Mouse (Mus musculus): ENCODE measurements around the gene Hpd. TPM values are rescaled to one million over a fixed set of nuclear protein-coding genes. Genes with fewer than 3 reads are reported as not detected.
"Not testable (repeated sequence)": the region's sequence is repeated elsewhere in the genome, so short reads cannot be mapped to it uniquely, and the experiment has no call there.

Gene Hpd
- polyA plus RNA-seq, 1 experiment from 2014 or later: not detected

- 66% methylated on average over 7 of the region's 7 CpGs for WGBS
- Histone ChIP-seq H3K27me3 (no peaks in the 10 kb centered on the region), H3K9ac (no peak overlapping the region), H3K36me3 (no peaks in the 10 kb centered on the region), H3K9me3 (no peaks in the 10 kb centered on the region), H3K4me3 (no peak overlapping the region), H3K4me1 (no peaks in the 10 kb centered on the region), H3K4me2 (no peak overlapping the region), H3K27ac (no peak overlapping the region)
- ATAC-seq (ENCODE audit: borderline replicate concordance, extremely low read depth, low FRiP score, low TSS enrichment): no peak
These were observed 19.0 kb upstream of the Hpd start for GRCm38 (mm10) chr5:123201523-123201892.

DNA sequence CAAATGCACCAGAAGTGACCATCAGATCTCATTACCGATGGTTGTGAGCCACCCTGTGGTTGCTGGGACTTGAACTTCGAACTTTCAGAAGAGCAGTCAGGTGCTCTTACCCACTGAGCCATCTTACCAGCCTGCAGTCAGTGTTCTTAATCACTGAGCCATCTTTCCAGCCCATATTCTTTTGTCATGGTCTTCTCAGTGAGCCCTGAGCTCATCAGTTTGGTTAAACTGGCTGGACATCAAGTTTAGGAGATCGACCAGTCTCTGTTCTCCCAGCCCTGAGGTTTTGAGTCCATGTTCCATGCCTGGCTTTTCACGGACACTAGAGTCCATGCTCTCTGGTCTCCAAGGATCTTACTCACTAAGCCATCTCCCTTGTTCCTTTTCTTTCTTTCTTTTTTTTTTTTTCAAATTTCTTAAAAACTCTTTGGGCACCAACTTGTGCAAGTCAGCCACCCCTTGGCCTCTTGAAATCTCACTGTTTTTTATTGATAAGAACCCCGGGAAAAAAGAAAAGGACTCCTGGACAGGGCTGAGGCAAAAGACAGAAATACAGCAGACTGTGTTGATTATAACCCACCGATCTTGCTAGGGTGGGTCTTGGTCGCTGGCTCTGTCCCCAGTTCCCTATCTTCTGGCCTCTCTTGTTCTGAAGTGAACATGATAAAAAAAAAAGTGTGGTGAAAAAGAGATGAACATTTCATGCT, 18.4 kb upstream of the Hpd start:
- H3K9me3 ChIP-seq; H3K36me3 ChIP-seq; H3K4me1 ChIP-seq; H3K27ac ChIP-seq; H3K27me3 ChIP-seq; ATAC-seq (ENCODE audit: borderline replicate concordance, extremely low read depth, low FRiP score, low TSS enrichment); H3K4me2 ChIP-seq; H3K9ac ChIP-seq; H3K4me3 ChIP-seq: not testable (repeated sequence)
- 81% methylated on average over 5 of the region's 7 CpGs for WGBS

- H3K36me3 ChIP-seq: no peaks in the 10 kb centered on the region
- H3K27ac ChIP-seq: no peak overlapping the region
- H3K4me3 ChIP-seq: no peak overlapping the region
- H3K27me3 ChIP-seq: no peaks in the 10 kb centered on the region
- no peaks in the 10 kb centered on the region for H3K4me1 ChIP-seq
- H3K9ac ChIP-seq: no peak overlapping the region
- 79% methylated on average over 4 of the region's 4 CpGs for WGBS
- ATAC-seq (ENCODE audit: borderline replicate concordance, extremely low read depth, low FRiP score, low TSS enrichment): no peak
- no peak overlapping the region for H3K4me2 ChIP-seq
- no peaks in the 10 kb centered on the region for H3K9me3 ChIP-seq
These were observed 16.0 kb upstream of the Hpd start for GRCm38 (mm10) chr5:123198523-123198922.

DNA sequence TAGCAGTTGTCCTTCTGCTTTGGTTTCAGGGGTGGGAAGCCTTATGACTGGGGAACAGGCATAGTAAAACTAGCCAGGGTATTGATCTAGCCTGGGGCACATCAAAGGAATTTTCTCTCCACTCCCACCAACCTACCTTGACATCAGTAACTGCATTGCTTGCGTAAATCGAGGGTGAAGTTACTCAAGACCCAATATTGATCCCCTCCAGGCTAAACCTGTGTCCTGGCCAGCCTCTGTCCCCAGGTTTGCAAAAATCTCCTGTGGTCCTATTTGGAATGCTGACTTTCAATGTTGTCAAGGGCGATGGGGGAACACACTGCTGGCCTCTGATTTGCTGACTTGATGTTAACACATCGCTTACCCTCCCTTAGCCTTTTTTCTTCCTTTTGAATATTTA, 14.2 kb upstream of the Hpd start:
- no peaks in the 10 kb centered on the region for H3K36me3 ChIP-seq
- H3K27ac ChIP-seq: no peak overlapping the region
- H3K4me3 ChIP-seq: no peak overlapping the region
- H3K9ac ChIP-seq: no peak overlapping the region
- no peak for ATAC-seq (ENCODE audit: borderline replicate concordance, extremely low read depth, low FRiP score, low TSS enrichment)
- H3K4me1 ChIP-seq: no peaks in the 10 kb centered on the region
- 61% methylated on average over 4 of the region's 4 CpGs for WGBS
- H3K4me2 ChIP-seq: no peak overlapping the region
- no peaks in the 10 kb centered on the region for H3K27me3 ChIP-seq
- H3K9me3 ChIP-seq: no peaks in the 10 kb centered on the region

GRCm38 (mm10) chr5:123195500-123196000, 13.0 kb upstream of the Hpd start:
- no peak overlapping the region for H3K9ac ChIP-seq
- no peaks in the 10 kb centered on the region for H3K9me3 ChIP-seq
- no peak overlapping the region for H3K4me3 ChIP-seq
- WGBS: 83% methylated on average over 16 of the region's 16 CpGs
- H3K36me3 ChIP-seq: no peaks in the 10 kb centered on the region
- no peak overlapping the region for H3K27ac ChIP-seq
- ATAC-seq (ENCODE audit: borderline replicate concordance, extremely low read depth, low FRiP score, low TSS enrichment): no peak
- no peak overlapping the region for H3K4me2 ChIP-seq
- no peaks in the 10 kb centered on the region for H3K4me1 ChIP-seq
- H3K27me3 ChIP-seq: no peaks in the 10 kb centered on the region

- no peak overlapping the region for H3K9ac ChIP-seq
- H3K4me2 ChIP-seq: no peak overlapping the region
- no peak overlapping the region for H3K27ac ChIP-seq
- no peaks in the 10 kb centered on the region for H3K4me1 ChIP-seq
- H3K4me3 ChIP-seq: no peak overlapping the region
- no peak for ATAC-seq (ENCODE audit: borderline replicate concordance, extremely low read depth, low FRiP score, low TSS enrichment)
- H3K36me3 ChIP-seq: no peaks in the 10 kb centered on the region
- H3K9me3 ChIP-seq: no peaks in the 10 kb centered on the region
- 80% methylated on average over 6 of the region's 6 CpGs for WGBS
- H3K27me3 ChIP-seq: no peaks in the 10 kb centered on the region
These were observed 12.3 kb upstream of the Hpd start for GRCm38 (mm10) chr5:123194856-123195255.

DNA sequence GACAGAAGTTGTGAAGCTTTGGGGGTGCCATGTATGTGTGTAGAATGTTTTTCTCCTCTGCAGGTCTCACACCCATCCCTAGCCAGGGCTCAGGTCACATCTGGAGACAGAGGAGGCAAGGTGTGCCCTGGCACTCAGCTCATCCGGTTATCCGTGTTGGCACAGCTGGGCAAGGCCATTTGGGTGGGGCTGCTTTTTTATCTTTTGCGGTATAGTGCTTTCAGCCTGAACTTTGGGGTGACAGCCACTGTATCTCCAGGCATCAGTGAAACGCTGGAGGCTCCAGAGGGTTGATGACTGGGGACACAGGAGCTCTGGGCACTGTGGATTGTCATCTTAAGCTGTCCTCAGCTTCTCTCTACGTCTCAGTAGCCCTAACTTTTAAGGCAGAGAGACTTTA, 10.9 kb upstream of the Hpd start:
- no peak overlapping the region for H3K27ac ChIP-seq
- no peaks in the 10 kb centered on the region for H3K36me3 ChIP-seq
- no peak overlapping the region for H3K4me2 ChIP-seq
- H3K9ac ChIP-seq: no peak overlapping the region
- 76% methylated on average over 5 of the region's 5 CpGs for WGBS
- H3K4me1 ChIP-seq: no peaks in the 10 kb centered on the region
- no peak for ATAC-seq (ENCODE audit: borderline replicate concordance, extremely low read depth, low FRiP score, low TSS enrichment)
- no peaks in the 10 kb centered on the region for H3K9me3 ChIP-seq
- no peak overlapping the region for H3K4me3 ChIP-seq
- no peaks in the 10 kb centered on the region for H3K27me3 ChIP-seq

DNA sequence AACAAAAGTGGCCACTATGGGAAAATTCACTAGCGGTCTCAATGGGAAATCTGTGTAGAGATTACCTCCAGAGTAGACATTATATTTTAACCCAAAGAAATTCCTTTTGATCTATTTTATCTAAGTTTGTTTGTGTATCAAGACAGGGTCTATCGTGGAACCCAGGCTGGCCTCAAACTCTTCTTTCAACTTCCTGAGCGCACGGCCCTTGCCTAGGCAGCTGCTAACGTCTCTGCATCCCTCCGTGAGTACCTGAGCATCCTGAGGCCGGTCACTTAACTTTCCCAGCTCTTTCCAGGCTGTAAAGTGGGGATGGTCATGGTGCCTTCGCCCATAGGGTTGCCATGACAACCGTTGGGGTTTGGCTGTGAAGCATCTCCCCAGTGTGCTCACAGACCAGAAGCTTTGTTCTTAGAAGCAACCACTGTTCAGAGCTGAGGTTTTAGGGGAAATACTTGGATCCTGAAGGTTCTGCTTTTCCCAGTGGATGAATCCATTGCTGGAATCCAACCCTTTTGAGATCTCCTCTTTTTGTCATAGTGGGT, 10.2 kb upstream of the Hpd start:
- Histone ChIP-seq H3K9ac (no peak overlapping the region), H3K9me3 (no peaks in the 10 kb centered on the region), H3K27ac (no peak overlapping the region), H3K27me3 (no peaks in the 10 kb centered on the region), H3K36me3 (no peaks in the 10 kb centered on the region), H3K4me1 (no peaks in the 10 kb centered on the region), H3K4me3 (no peak overlapping the region), H3K4me2 (no peak overlapping the region)
- 47% methylated on average over 9 of the region's 9 CpGs for WGBS
- no peak for ATAC-seq (ENCODE audit: borderline replicate concordance, extremely low read depth, low FRiP score, low TSS enrichment)

- ATAC-seq (ENCODE audit: borderline replicate concordance, extremely low read depth, low FRiP score, low TSS enrichment): no peak
- H3K9ac ChIP-seq: no peak overlapping the region
- H3K4me1 ChIP-seq: no peaks in the 10 kb centered on the region
- no peak overlapping the region for H3K4me3 ChIP-seq
- H3K4me2 ChIP-seq: no peak overlapping the region
- H3K27ac ChIP-seq: no peak overlapping the region
- H3K9me3 ChIP-seq: no peaks in the 10 kb centered on the region
- H3K27me3 ChIP-seq: no peaks in the 10 kb centered on the region
- no peaks in the 10 kb centered on the region for H3K36me3 ChIP-seq
- WGBS: 58% methylated on average over 6 of the region's 6 CpGs
These were observed 8.9 kb upstream of the Hpd start for GRCm38 (mm10) chr5:123191427-123191826.

DNA sequence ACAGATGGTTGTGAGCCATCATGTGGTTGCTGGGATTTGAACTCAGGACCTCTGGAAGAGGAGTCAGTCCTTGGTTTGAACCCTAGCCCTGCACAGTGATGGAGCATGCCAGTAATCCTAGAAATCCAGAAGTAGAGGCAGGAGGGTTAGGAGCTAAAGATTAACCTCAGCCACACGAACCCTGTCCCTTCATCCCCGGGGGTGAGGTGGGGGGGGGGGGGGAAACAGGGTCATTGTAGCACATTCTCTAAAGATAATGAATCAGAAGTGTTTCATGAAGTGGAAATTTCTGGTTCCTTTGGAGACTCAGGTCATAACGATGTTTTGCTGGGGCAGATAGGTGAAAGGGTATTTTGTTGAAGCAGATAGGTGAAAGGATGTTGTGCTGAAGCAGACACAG, 8.4 kb upstream of the Hpd start:
- Histone ChIP-seq H3K4me2 (no peak overlapping the region), H3K4me1 (no peaks in the 10 kb centered on the region), H3K36me3 (no peaks in the 10 kb centered on the region), H3K9me3 (no peaks in the 10 kb centered on the region), H3K27ac (no peak overlapping the region), H3K9ac (no peak overlapping the region), H3K27me3 (no peaks in the 10 kb centered on the region), H3K4me3 (no peak overlapping the region)
- no peak for ATAC-seq (ENCODE audit: borderline replicate concordance, extremely low read depth, low FRiP score, low TSS enrichment)
- 55% methylated on average over 3 of the region's 3 CpGs for WGBS

GRCm38 (mm10) chr5:123187306-123187705, 4.8 kb upstream of the Hpd start:
- Histone ChIP-seq H3K27me3 (no peaks in the 10 kb centered on the region), H3K4me1 (no peaks in the 10 kb centered on the region), H3K36me3 (no peaks in the 10 kb centered on the region), H3K9me3 (no peaks in the 10 kb centered on the region), H3K4me3 (no peak overlapping the region), H3K27ac (no peak overlapping the region), H3K9ac (no peak overlapping the region), H3K4me2 (no peak overlapping the region)
- 81% methylated on average over 3 of the region's 3 CpGs for WGBS
- no peak for ATAC-seq (ENCODE audit: borderline replicate concordance, extremely low read depth, low FRiP score, low TSS enrichment)

DNA sequence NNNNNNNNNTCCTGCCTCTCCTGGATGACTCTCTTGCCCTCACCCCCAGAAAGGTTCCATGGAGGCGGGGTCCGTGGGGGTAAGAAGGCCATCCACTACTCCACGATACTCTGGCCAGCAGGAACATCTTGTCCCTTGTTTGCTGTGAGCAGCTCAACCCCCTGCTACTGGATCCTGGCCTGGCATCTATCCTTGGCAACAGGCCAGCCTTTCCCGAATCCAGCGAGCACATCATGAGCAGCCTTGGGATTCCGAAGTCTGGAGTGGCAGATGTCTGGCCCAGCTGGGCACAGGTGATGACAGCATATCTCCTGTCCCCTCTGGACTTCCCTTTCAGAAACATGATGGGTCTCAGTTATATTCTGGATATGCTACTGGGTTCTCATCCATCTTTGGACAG, 3.4 kb upstream of the Hpd start:
- Histone ChIP-seq H3K4me1 (no peaks in the 10 kb centered on the region), H3K36me3 (no peaks in the 10 kb centered on the region), H3K4me3 (no peak overlapping the region), H3K4me2 (no peak overlapping the region), H3K9ac (no peak overlapping the region), H3K27me3 (no peaks in the 10 kb centered on the region), H3K27ac (no peak overlapping the region), H3K9me3 (no peaks in the 10 kb centered on the region)
- ATAC-seq (ENCODE audit: borderline replicate concordance, extremely low read depth, low FRiP score, low TSS enrichment): no peak
- WGBS: 46% methylated on average over 6 of the region's 6 CpGs

Data from lung, embryonic 15.5 days (tissue).